Mouse (Mus musculus): ENCODE measurements around the gene Rnf115. TPM values are rescaled to one million over a fixed set of nuclear protein-coding genes. Genes with fewer than 3 reads are reported as not detected.

Rnf115 gene
- total RNA-seq (2021) (10 to 100 TPM; 22.6 to 25.4 TPM), polyA plus RNA-seq (2012; rRNA removed) (11.4 and 19.7 TPM in 2 replicates)
- long read RNA-seq, transcript Rnf115-201 (9 exons, 2,209 nt), result major isoform, 16 of 23 reads
- long read RNA-seq, partial matches to known transcripts, result 4 of 23 reads
- long read RNA-seq, other reads (novel, unspliced or antisense), result 3 of 23 reads

GRCm38 (mm10) chr3:96727343-96727827 lies at the start of gene Rnf115, which contains the start of gene Polr3c:
Rnf115 (plus strand) TSS chr3:96727664.
Polr3c (minus strand) TSS chr3:96727628.
- Histone ChIP-seq H3K9ac (ENCODE audit: low read depth, low read length) (peak within 1 kb of the TSS; percentile 96), H3K27ac (peak within 1 kb of the TSS; percentile 90), H3K4me1 (ENCODE audit: control insufficient read depth, insufficient read depth, low read length) (peaks cover 2% of the 10 kb centered on the region), H3K4me3 (peak within 1 kb of the TSS; percentile 98), H3K36me3 (ENCODE audit: control insufficient read depth, insufficient read depth, low read length) (peaks cover 12% of the 10 kb centered on the region), H3K27me3 (ENCODE audit: control insufficient read depth, insufficient read depth, low read length) (no peaks in the 10 kb centered on the region), H3K79me2 (replicated peaks; ENCODE audit: control insufficient read depth, insufficient read depth, low read length) (peaks cover 10% of the 10 kb centered on the region)
- TF ChIP-seq CTCF (IDR thresholded peaks at IDR 0.05) (no peak), POLR2A (IDR thresholded peaks at IDR 0.05; ENCODE audit: insufficient read depth, low read depth, low read length) (peak; percentile 87), EP300 (IDR thresholded peaks at IDR 0.05; ENCODE audit: insufficient read depth, low read depth, low read length) (peak; percentile 67; the same call in 1 of the 2 replicates)
- DNase-seq, result peak; percentile 98 to 99
- intact Hi-C loops (cut with DNase I), result loop anchor here (5.0 kb wide), 2 partner anchors 35 to 85 kb away; no protein-coding TSS in a partner anchor
- WGBS, result under 1% methylated on average over 40 of the region's 52 CpGs

- Histone ChIP-seq H3K4me1 (ENCODE audit: control insufficient read depth, insufficient read depth, low read length) (no peaks in the 10 kb centered on the region), H3K9ac (ENCODE audit: low read depth, low read length) (no peak overlapping the region), H3K27me3 (ENCODE audit: control insufficient read depth, insufficient read depth, low read length) (no peaks in the 10 kb centered on the region), H3K79me2 (replicated peaks; ENCODE audit: control insufficient read depth, insufficient read depth, low read length) (no peaks in the 10 kb centered on the region), H3K4me3 (no peak overlapping the region), H3K27ac (no peak overlapping the region), H3K36me3 (ENCODE audit: control insufficient read depth, insufficient read depth, low read length) (no peaks in the 10 kb centered on the region)
- no peak for DNase-seq
- intact Hi-C loops (cut with DNase I), result no loop called here
- 70% methylated on average over 7 of the region's 7 CpGs for WGBS
- TF ChIP-seq POLR2A (IDR thresholded peaks at IDR 0.05; ENCODE audit: insufficient read depth, low read depth, low read length) (no peak), EP300 (IDR thresholded peaks at IDR 0.05; ENCODE audit: insufficient read depth, low read depth, low read length) (no peak), CTCF (IDR thresholded peaks at IDR 0.05) (no peak)
Measured at GRCm38 (mm10) chr3:96678456-96678855, 49.0 kb upstream of the Rnf115 start.

- H3K27ac ChIP-seq, result no peak overlapping the region
- H3K4me3 ChIP-seq, result no peak overlapping the region
- no peaks in the 10 kb centered on the region for H3K79me2 ChIP-seq (replicated peaks; ENCODE audit: control insufficient read depth, insufficient read depth, low read length)
- no peaks in the 10 kb centered on the region for H3K36me3 ChIP-seq (ENCODE audit: control insufficient read depth, insufficient read depth, low read length)
- no peak overlapping the region for H3K9ac ChIP-seq (ENCODE audit: low read depth, low read length)
- intact Hi-C loops (cut with DNase I), result no loop called here
- TF ChIP-seq CTCF (IDR thresholded peaks at IDR 0.05) (no peak), EP300 (IDR thresholded peaks at IDR 0.05; ENCODE audit: insufficient read depth, low read depth, low read length) (no peak), POLR2A (IDR thresholded peaks at IDR 0.05; ENCODE audit: insufficient read depth, low read depth, low read length) (no peak)
- no peaks in the 10 kb centered on the region for H3K4me1 ChIP-seq (ENCODE audit: control insufficient read depth, insufficient read depth, low read length)
- no peaks in the 10 kb centered on the region for H3K27me3 ChIP-seq (ENCODE audit: control insufficient read depth, insufficient read depth, low read length)
- no peak for DNase-seq
- 29% methylated on average over 5 of the region's 5 CpGs for WGBS
Measured at GRCm38 (mm10) chr3:96679159-96679674, 48.2 kb upstream of the Rnf115 start.

- H3K27me3 ChIP-seq (ENCODE audit: control insufficient read depth, insufficient read depth, low read length), result no peaks in the 10 kb centered on the region
Measured at GRCm38 (mm10) chr3:96680269-96680956, 47.1 kb upstream of the Rnf115 start.

GRCm38 (mm10) chr3:96683496-96683895 lies 44.0 kb upstream of the Rnf115 start:
- H3K4me1 ChIP-seq (ENCODE audit: control insufficient read depth, insufficient read depth, low read length), result no peaks in the 10 kb centered on the region
- no peak overlapping the region for H3K9ac ChIP-seq (ENCODE audit: low read depth, low read length)
- no peak overlapping the region for H3K27ac ChIP-seq
- no peaks in the 10 kb centered on the region for H3K36me3 ChIP-seq (ENCODE audit: control insufficient read depth, insufficient read depth, low read length)
- H3K4me3 ChIP-seq, result no peak overlapping the region
- intact Hi-C loops (cut with DNase I), result no loop called here
- no peaks in the 10 kb centered on the region for H3K79me2 ChIP-seq (replicated peaks; ENCODE audit: control insufficient read depth, insufficient read depth, low read length)
- no peak for DNase-seq
- TF ChIP-seq EP300 (IDR thresholded peaks at IDR 0.05; ENCODE audit: insufficient read depth, low read depth, low read length), result no peak
- no peak for TF ChIP-seq POLR2A (IDR thresholded peaks at IDR 0.05; ENCODE audit: insufficient read depth, low read depth, low read length)
- no peak for TF ChIP-seq CTCF (IDR thresholded peaks at IDR 0.05)
- WGBS, result 86% methylated on average over 3 of the region's 3 CpGs
- no peaks in the 10 kb centered on the region for H3K27me3 ChIP-seq (ENCODE audit: control insufficient read depth, insufficient read depth, low read length)

More at GRCm38 (mm10) chr3:96680269-96680956, 47.1 kb upstream of the Rnf115 start:
- no peak overlapping the region for H3K4me3 ChIP-seq
- no peak overlapping the region for H3K27ac ChIP-seq
- no peak for DNase-seq
- no peak overlapping the region for H3K9ac ChIP-seq (ENCODE audit: low read depth, low read length)
- H3K4me1 ChIP-seq (ENCODE audit: control insufficient read depth, insufficient read depth, low read length), result no peaks in the 10 kb centered on the region
- intact Hi-C loops (cut with DNase I), result no loop called here
- H3K36me3 ChIP-seq (ENCODE audit: control insufficient read depth, insufficient read depth, low read length), result no peaks in the 10 kb centered on the region
- 37% methylated on average over 12 of the region's 12 CpGs for WGBS
- H3K79me2 ChIP-seq (replicated peaks; ENCODE audit: control insufficient read depth, insufficient read depth, low read length), result no peaks in the 10 kb centered on the region
- TF ChIP-seq EP300 (IDR thresholded peaks at IDR 0.05; ENCODE audit: insufficient read depth, low read depth, low read length), result no peak
- TF ChIP-seq POLR2A (IDR thresholded peaks at IDR 0.05; ENCODE audit: insufficient read depth, low read depth, low read length), result no peak
- no peak for TF ChIP-seq CTCF (IDR thresholded peaks at IDR 0.05)

Measured in heart, adult 2 months (tissue).